Mouse (Mus musculus) hindbrain, embryonic 15.5 days (tissue): ENCODE results near the gene Gm17078. TPM values are rescaled to one million over a fixed set of nuclear protein-coding genes. Genes with fewer than 3 reads are reported as not detected.
"Not testable (repeated sequence)": the region's sequence is repeated elsewhere in the genome, so short reads cannot be mapped to it uniquely, and the experiment has no call there.

ENCODE experiments used
- ATAC-seq: fragments of 200-750 bp; cut with Nextera tagmentation; 2 replicates; pipeline ENCODE4 v1.8.0; 2017; ENCODE audit warnings: low read depth, moderate number of reproducible peaks, moderate TSS enrichment; ENCODE audit not compliant: low FRiP score
- H3K27ac ChIP-seq: fragments of 300-500 bp; sonication (generic); replicated peaks from 2 replicates; pipeline ENCODE4 v1.5.1; 2015; ENCODE audit warnings: mild to moderate bottlenecking, inconsistent platforms
- H3K27me3 ChIP-seq: fragments of 300-500 bp; sonication (generic); 2 replicates; pipeline ENCODE4 v1.6.1; 2015; ENCODE audit warnings: control low read depth, inconsistent platforms
- H3K36me3 ChIP-seq: fragments of 300-500 bp; sonication (generic); 2 replicates; pipeline ENCODE4 v1.6.1; 2015; ENCODE audit warnings: control low read depth, inconsistent platforms
- H3K4me1 ChIP-seq: fragments of 300-500 bp; sonication (generic); replicated peaks from 2 replicates; pipeline ENCODE4 v1.6.1; 2015; ENCODE audit warnings: control low read depth, inconsistent platforms
- H3K4me2 ChIP-seq: fragments of 300-500 bp; sonication (generic); 2 replicates; pipeline ENCODE4 v1.6.1; 2015; ENCODE audit warnings: moderate library complexity, mild to moderate bottlenecking, inconsistent platforms
- H3K4me3 ChIP-seq: fragments of 300-500 bp; sonication (generic); 2 replicates; pipeline ENCODE4 v1.5.1; 2015; ENCODE audit warnings: mild to moderate bottlenecking, inconsistent platforms
- H3K9ac ChIP-seq: fragments of 300-500 bp; sonication (generic); 2 replicates; pipeline ENCODE4 v1.6.1; 2015; ENCODE audit warnings: inconsistent platforms
- H3K9me3 ChIP-seq: fragments of 300-500 bp; sonication (generic); 2 replicates; pipeline ENCODE4 v1.6.1; 2016; ENCODE audit warnings: control low read depth, inconsistent platforms
- WGBS: fragments of 180-500 bp; shearing (Covaris S2); methylation state at CpG from one replicate; pipeline ENCODE4 v1.1.7; 2015; 5-methylcytosine and 5-hydroxymethylcytosine counted together
- polyA plus RNA-seq: library from polyadenylated mRNA; unstranded; fragments of >200 nt; fragmentation: Nextera tagmentation; extraction: Ambion mirVana; gene quantifications from 2 replicates; pipeline ENCODE4 v1.2.1, GENCODE M21; 2015

The Gm17078 gene
- polyA plus RNA-seq, result not detected in 2 replicates

DNA sequence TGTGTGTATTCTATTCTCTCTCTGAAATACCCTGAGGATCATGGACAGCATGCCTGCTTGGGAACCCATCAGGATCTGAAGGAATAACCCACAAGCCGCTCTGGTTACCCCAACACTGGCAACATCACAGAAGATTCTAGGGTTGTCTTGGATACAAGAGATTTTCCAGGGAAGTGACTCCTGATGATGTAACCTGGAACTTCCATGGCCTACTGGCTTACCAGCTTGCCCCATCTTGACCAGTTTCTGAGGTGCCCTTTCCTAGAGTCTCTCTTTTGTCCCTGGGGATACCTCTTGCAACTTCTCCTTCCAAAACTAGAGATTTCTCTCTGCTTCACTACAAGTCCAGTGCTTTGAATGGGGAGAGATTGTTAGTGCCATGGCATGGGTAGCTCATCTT is at the start of gene Gm17078:
Gm17078 (minus strand) TSS at position 101 of the 400 bp plus-strand sequence.
- no peaks in the 10 kb centered on the region for H3K27me3 ChIP-seq

DNA sequence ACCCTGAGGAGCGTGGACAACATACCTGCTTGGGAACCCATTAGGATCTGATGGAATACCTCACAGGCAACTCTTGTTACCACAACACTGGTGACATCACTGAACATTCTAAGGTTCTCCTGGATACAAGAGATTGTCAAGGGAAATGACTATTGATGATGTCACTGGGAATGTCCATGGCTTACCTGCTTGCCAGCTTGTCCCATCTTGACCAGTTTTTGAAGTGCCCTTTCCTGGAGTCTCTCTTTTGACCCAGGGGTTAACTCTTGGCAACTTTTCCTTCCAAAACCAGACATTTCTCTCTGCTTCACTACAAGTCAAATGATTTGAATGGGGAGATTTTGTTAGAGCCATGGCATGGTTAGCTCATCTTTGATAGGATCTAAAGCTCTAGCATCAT is 24.5 kb upstream of the Gm17078 start, which contains the start of gene Gm4181:
Gm4181 (minus strand) TSS at position 101 of the 400 bp plus-strand sequence.
- ATAC-seq, result not testable (repeated sequence)

More for the DNA sequence above, at the start of gene Gm17078:
- no peaks in the 10 kb centered on the region for H3K36me3 ChIP-seq
- H3K4me3 ChIP-seq, result no peak within 1 kb of the TSS
- no peak within 1 kb of the TSS for H3K9ac ChIP-seq
- H3K27ac ChIP-seq, result no peak within 1 kb of the TSS
- H3K4me1 ChIP-seq, result no peaks in the 10 kb centered on the region
- no peak for ATAC-seq
- H3K4me2 ChIP-seq, result no peak within 1 kb of the TSS
- no peaks in the 10 kb centered on the region for H3K9me3 ChIP-seq
- 97% methylated on average over 1 of the region's 1 CpGs for WGBS

DNA sequence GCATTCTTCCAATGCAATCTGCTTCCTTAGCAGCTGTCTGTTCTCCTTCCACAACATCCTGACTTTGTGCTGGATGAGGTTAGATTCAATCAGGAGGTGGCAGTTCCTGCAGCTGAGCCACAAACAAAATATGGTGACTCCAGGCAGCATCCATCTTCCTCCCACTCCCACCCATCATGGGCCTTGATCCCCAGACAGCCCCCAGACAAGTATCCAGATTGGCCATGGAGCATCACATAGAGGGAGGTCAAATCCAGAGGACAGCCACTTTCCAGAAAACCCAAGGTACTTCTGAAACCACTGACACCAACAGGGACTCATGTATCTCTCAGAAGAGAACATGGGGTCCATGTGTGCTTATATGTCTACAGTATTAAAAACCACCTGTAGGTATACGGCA is 21.3 kb upstream of the Gm17078 start:
- H3K4me3 ChIP-seq, ATAC-seq, H3K27ac ChIP-seq, H3K4me2 ChIP-seq, H3K4me1 ChIP-seq, H3K27me3 ChIP-seq, H3K9me3 ChIP-seq, H3K9ac ChIP-seq, H3K36me3 ChIP-seq: not testable (repeated sequence)
- 100% methylated on average over 1 of the region's 1 CpGs for WGBS

More for the DNA sequence above, 24.5 kb upstream of the Gm17078 start, which contains the start of gene Gm4181:
- H3K27ac ChIP-seq, H3K36me3 ChIP-seq, H3K4me3 ChIP-seq, H3K9ac ChIP-seq, H3K4me2 ChIP-seq, H3K4me1 ChIP-seq, H3K9me3 ChIP-seq, H3K27me3 ChIP-seq: not testable (repeated sequence)
- 86% methylated on average over 1 of the region's 1 CpGs for WGBS

DNA sequence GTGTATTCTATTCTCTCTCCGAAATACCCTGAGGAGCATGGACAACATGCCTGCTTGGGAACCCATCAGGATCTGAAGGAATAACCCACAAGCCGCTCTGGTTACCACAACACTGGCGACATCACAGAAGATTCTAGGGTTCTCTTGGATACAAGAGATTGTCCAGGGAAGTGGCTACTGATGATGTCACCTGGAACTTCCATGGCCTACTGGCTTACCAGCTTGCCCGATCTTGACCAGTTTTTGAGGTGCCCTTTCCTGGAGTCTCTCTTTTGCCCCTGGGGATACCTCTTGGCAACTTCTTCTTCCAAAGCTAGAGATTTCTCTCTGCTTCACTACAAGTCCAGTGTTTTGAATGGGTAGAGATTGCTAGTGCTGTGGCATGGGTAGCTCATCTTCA is 19.1 kb downstream of the Gm17078 start, which contains the start of gene Gm17174:
Gm17174 (minus strand) TSS at position 101 of the 400 bp plus-strand sequence.
- H3K9me3 ChIP-seq, ATAC-seq, H3K9ac ChIP-seq, H3K4me2 ChIP-seq, H3K36me3 ChIP-seq, H3K27me3 ChIP-seq, H3K4me1 ChIP-seq, H3K27ac ChIP-seq, H3K4me3 ChIP-seq: not testable (repeated sequence)
- WGBS, result 97% methylated on average over 4 of the region's 4 CpGs

DNA sequence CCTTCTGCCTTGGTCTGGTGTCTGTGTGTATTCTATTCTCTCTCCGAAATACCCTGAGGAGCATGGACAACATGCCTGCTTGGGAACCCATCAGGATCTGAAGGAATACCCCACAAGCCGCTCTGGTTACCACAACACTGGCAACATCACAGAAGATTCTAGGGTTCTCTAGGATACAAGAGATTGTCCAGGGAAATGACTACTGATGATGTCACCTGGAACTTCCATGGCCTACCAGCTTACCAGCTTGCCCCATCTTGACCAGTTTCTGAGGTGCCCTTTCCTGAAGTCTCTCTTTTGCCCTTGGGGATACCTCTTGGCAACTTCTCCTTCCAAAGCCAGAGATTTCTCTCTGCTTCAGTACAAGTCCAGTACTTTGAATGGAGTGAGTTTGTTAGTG is 37.1 kb downstream of the Gm17078 start, which contains the start of gene Gm17175:
Gm17175 (minus strand) TSS at position 101 of the 400 bp plus-strand sequence.
- not testable (repeated sequence) for H3K4me1 ChIP-seq

More for the DNA sequence above, 37.1 kb downstream of the Gm17078 start, which contains the start of gene Gm17175:
- not testable (repeated sequence) for H3K4me2 ChIP-seq, H3K27ac ChIP-seq, H3K27me3 ChIP-seq, H3K9ac ChIP-seq, H3K9me3 ChIP-seq, ATAC-seq, H3K36me3 ChIP-seq, H3K4me3 ChIP-seq
- 92% methylated on average over 2 of the region's 2 CpGs for WGBS

Other genes with a start within 250 kb of the Gm17078 start
- gene Gm7247, start 249.6 kb downstream of the Gm17078 start, polyA plus RNA-seq, result not detected in 2 replicates
- gene Vmn2r88, start 200.5 kb downstream of the Gm17078 start, polyA plus RNA-seq, result not detected in 2 replicates
- not detected in 2 replicates for gene Vmn2r89, start 159.5 kb downstream of the Gm17078 start, polyA plus RNA-seq
- not detected in 2 replicates for gene Gm5622, start 58.5 kb downstream of the Gm17078 start, polyA plus RNA-seq
- not detected in 2 replicates for gene Gm17175, start 37.2 kb downstream of the Gm17078 start, polyA plus RNA-seq
- not detected in 2 replicates for gene Gm17174, start 19.2 kb downstream of the Gm17078 start, polyA plus RNA-seq
- gene Gm4181, start 24.4 kb upstream of the Gm17078 start, polyA plus RNA-seq, result not detected in 2 replicates
- not detected in 2 replicates for gene Gm17079, start 84.2 kb upstream of the Gm17078 start, polyA plus RNA-seq
- not detected in 2 replicates for gene Gm5800, start 105.9 kb upstream of the Gm17078 start, polyA plus RNA-seq
- gene Ang4, start 162.3 kb upstream of the Gm17078 start, polyA plus RNA-seq, result not detected in 2 replicates
- not detected in 2 replicates for gene AY358078, start 188.7 kb upstream of the Gm17078 start, polyA plus RNA-seq
- gene Ear6, start 242.4 kb upstream of the Gm17078 start, polyA plus RNA-seq, result not detected in 2 replicates